Mouse (Mus musculus) midbrain, embryonic 16.5 days (tissue): Measurements from ENCODE around the gene Supt4a. TPM values are rescaled to one million over a fixed set of nuclear protein-coding genes. Genes with fewer than 3 reads are reported as not detected.

ENCODE experiments used
- ATAC-seq: fragments of 200-750 bp; cut with Nextera tagmentation; 2 replicates; pipeline ENCODE4 v1.8.0; 2017; ENCODE audit warnings: moderate TSS enrichment
- H3K27ac ChIP-seq: fragments of 300-500 bp; sonication (generic); 2 replicates; pipeline ENCODE4 v1.5.1; 2014; ENCODE audit warnings: mild to moderate bottlenecking, low read length, mixed read lengths
- H3K27me3 ChIP-seq: fragments of 300-500 bp; sonication (generic); 2 replicates; pipeline ENCODE4 v1.6.1; 2014; ENCODE audit warnings: low read depth, low read length, mixed read lengths; ENCODE audit not compliant: control insufficient read depth, insufficient read depth
- H3K36me3 ChIP-seq: fragments of 300-500 bp; sonication (generic); 2 replicates; pipeline ENCODE4 v1.6.1; 2014; ENCODE audit warnings: mild to moderate bottlenecking, low read length, moderate library complexity, mixed read lengths; ENCODE audit not compliant: control insufficient read depth, insufficient read depth
- H3K4me1 ChIP-seq: fragments of 300-500 bp; sonication (generic); 2 replicates; pipeline ENCODE4 v1.6.1; 2014; ENCODE audit warnings: mild to moderate bottlenecking, low read length, mixed read lengths; ENCODE audit not compliant: control insufficient read depth, insufficient read depth
- H3K4me2 ChIP-seq: fragments of 300-500 bp; sonication (generic); 2 replicates; pipeline ENCODE4 v1.6.1; 2014; ENCODE audit warnings: mild to moderate bottlenecking, low read length, mixed read lengths
- H3K4me3 ChIP-seq: fragments of 300-500 bp; sonication (generic); 2 replicates; pipeline ENCODE4 v1.5.1; 2014; ENCODE audit warnings: low read depth, mild to moderate bottlenecking, low read length, moderate library complexity, mixed read lengths
- H3K9ac ChIP-seq: fragments of 300-500 bp; sonication (generic); 2 replicates; pipeline ENCODE4 v1.6.1; 2014; ENCODE audit warnings: low read depth, low read length, mixed read lengths
- H3K9me3 ChIP-seq: fragments of 300-500 bp; sonication (generic); replicated peaks from 2 replicates; pipeline ENCODE4 v1.6.1; 2014; ENCODE audit warnings: mild to moderate bottlenecking, low read length, mixed read lengths; ENCODE audit not compliant: control insufficient read depth, poor library complexity, severe bottlenecking
- WGBS: fragments of 180-500 bp; shearing (Covaris S2); extraction: QIAGEN DNeasy Blood & Tissue Kit; methylation state at CpG from one replicate; pipeline ENCODE4 v1.1.7; 2014; 5-methylcytosine and 5-hydroxymethylcytosine counted together
- polyA plus RNA-seq: library from polyadenylated mRNA; unstranded; fragments of >200 nt; fragmentation: Nextera tagmentation; extraction: Ambion mirVana; gene quantifications from 2 replicates; pipeline ENCODE4 v1.2.1, GENCODE M21; 2015

Gene Supt4a
- polyA plus RNA-seq, 1 experiment from 2014 or later = 127 TPM

DNA sequence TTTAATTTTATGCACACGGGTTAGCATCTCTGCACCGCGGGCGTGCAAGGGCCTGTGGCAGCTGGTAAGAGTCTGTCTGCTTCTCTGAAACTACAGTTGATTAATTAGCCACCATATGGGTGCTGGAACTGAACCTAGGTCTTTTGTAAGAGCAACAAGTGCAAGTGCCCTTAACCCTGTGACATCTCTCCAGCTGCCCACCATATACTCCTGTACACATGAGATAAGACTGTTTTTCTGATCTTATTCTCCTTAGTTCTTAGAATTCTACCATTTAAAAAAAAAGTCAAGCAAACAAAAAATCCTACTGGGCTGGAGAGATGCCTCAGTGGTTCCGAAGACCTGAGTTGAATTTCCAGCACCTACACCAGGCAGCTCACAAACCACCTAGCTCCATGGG, 33.7 kb upstream of the Supt4a start:
- no peak for ATAC-seq
- no peak overlapping the region for H3K4me2 ChIP-seq
- WGBS = 89% methylated on average over 5 of the region's 5 CpGs

GRCm38 (mm10) chr11:87704289-87704688, 33.1 kb upstream of the Supt4a start:
- WGBS = 86% methylated on average over 9 of the region's 9 CpGs
- Histone ChIP-seq H3K36me3 (no peaks in the 10 kb centered on the region), H3K4me2 (no peak overlapping the region), H3K27ac (no peak overlapping the region), H3K27me3 (no peaks in the 10 kb centered on the region), H3K9ac (no peak overlapping the region), H3K4me3 (no peak overlapping the region), H3K9me3 (no peaks in the 10 kb centered on the region), H3K4me1 (no peaks in the 10 kb centered on the region)
- ATAC-seq = no peak

More for the DNA sequence above, 33.7 kb upstream of the Supt4a start:
- no peaks in the 10 kb centered on the region for H3K36me3 ChIP-seq
- no peak overlapping the region for H3K4me3 ChIP-seq
- H3K9ac ChIP-seq = no peak overlapping the region
- H3K9me3 ChIP-seq = no peaks in the 10 kb centered on the region
- H3K27me3 ChIP-seq = no peaks in the 10 kb centered on the region
- H3K27ac ChIP-seq = no peak overlapping the region
- no peaks in the 10 kb centered on the region for H3K4me1 ChIP-seq

DNA sequence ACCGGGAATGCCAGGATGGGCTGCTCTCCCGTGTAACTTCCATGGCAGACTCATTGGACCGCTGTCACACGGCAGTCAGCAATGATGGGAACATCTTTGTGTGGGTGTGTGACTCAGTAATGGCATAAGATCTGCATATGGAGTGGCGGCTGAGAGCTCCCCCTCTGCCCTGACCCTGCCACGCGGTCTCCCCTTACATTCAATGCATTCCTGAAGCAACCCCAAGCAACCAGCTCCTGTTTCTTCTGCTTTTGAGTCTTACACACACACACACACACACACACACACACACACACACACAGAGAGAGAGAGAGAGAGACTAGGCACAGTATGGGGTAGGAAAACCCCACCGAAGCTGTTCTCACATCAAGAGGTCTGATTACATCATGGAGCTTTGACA, 29.8 kb upstream of the Supt4a start:
- H3K4me3 ChIP-seq = no peak overlapping the region
- WGBS = 27% methylated on average over 8 of the region's 8 CpGs
- no peak for ATAC-seq

GRCm38 (mm10) chr11:87708979-87709378, 28.4 kb upstream of the Supt4a start:
- H3K4me2 ChIP-seq = no peak overlapping the region
- ATAC-seq = no peak
- H3K36me3 ChIP-seq = no peaks in the 10 kb centered on the region
- no peaks in the 10 kb centered on the region for H3K9me3 ChIP-seq
- no peak overlapping the region for H3K27ac ChIP-seq
- H3K4me1 ChIP-seq = peaks cover 10% of the 10 kb centered on the region
- WGBS = 82% methylated on average over 5 of the region's 5 CpGs
- no peak overlapping the region for H3K9ac ChIP-seq
- H3K4me3 ChIP-seq = no peak overlapping the region
- no peaks in the 10 kb centered on the region for H3K27me3 ChIP-seq

More for the DNA sequence above, 29.8 kb upstream of the Supt4a start:
- no peaks in the 10 kb centered on the region for H3K36me3 ChIP-seq
- peaks cover 10% of the 10 kb centered on the region for H3K4me1 ChIP-seq
- no peaks in the 10 kb centered on the region for H3K9me3 ChIP-seq
- no peak overlapping the region for H3K27ac ChIP-seq
- no peak overlapping the region for H3K9ac ChIP-seq
- H3K4me2 ChIP-seq = no peak overlapping the region
- no peaks in the 10 kb centered on the region for H3K27me3 ChIP-seq

- Histone ChIP-seq H3K4me3 (peak overlapping the region; percentile 29), H3K27ac (no peak overlapping the region), H3K9me3 (no peaks in the 10 kb centered on the region), H3K27me3 (no peaks in the 10 kb centered on the region), H3K4me1 (peaks cover 10% of the 10 kb centered on the region), H3K36me3 (no peaks in the 10 kb centered on the region), H3K9ac (peak overlapping the region; percentile 22; the same call in 1 of the 2 replicates), H3K4me2 (peak overlapping the region; percentile 47)
- 11% methylated on average over 21 of the region's 21 CpGs for WGBS
- no peak for ATAC-seq
These were observed 27.7 kb upstream of the Supt4a start for GRCm38 (mm10) chr11:87709513-87710261.

- H3K27me3 ChIP-seq = no peaks in the 10 kb centered on the region
- peak overlapping the region; percentile 29; the same call in 1 of the 2 replicates for H3K4me3 ChIP-seq
- H3K9me3 ChIP-seq = no peaks in the 10 kb centered on the region
- H3K9ac ChIP-seq = peak overlapping the region; percentile 22; the same call in 1 of the 2 replicates
- no peak for ATAC-seq
- peak overlapping the region; percentile 47 for H3K4me2 ChIP-seq
- H3K36me3 ChIP-seq = no peaks in the 10 kb centered on the region
- peaks cover 10% of the 10 kb centered on the region for H3K4me1 ChIP-seq
- no peak overlapping the region for H3K27ac ChIP-seq
- 62% methylated on average over 7 of the region's 7 CpGs for WGBS
These were observed 27.1 kb upstream of the Supt4a start for GRCm38 (mm10) chr11:87710262-87710615.

- no peaks in the 10 kb centered on the region for H3K36me3 ChIP-seq
- ATAC-seq = no peak
- H3K27me3 ChIP-seq = no peaks in the 10 kb centered on the region
- H3K27ac ChIP-seq = no peak overlapping the region
- WGBS = 79% methylated on average over 4 of the region's 4 CpGs
- H3K9ac ChIP-seq = no peak overlapping the region
- H3K4me1 ChIP-seq = peaks cover 10% of the 10 kb centered on the region
- no peaks in the 10 kb centered on the region for H3K9me3 ChIP-seq
- no peak overlapping the region for H3K4me3 ChIP-seq
- no peak overlapping the region for H3K4me2 ChIP-seq
These were observed 25.2 kb upstream of the Supt4a start for GRCm38 (mm10) chr11:87712188-87712587.

- Histone ChIP-seq H3K36me3 (no peaks in the 10 kb centered on the region), H3K4me1 (no peaks in the 10 kb centered on the region), H3K27me3 (no peaks in the 10 kb centered on the region), H3K4me2 (no peak overlapping the region), H3K9me3 (no peaks in the 10 kb centered on the region), H3K27ac (no peak overlapping the region), H3K9ac (no peak overlapping the region), H3K4me3 (no peak overlapping the region)
- no peak for ATAC-seq
- 87% methylated on average over 4 of the region's 4 CpGs for WGBS
These were observed 21.4 kb upstream of the Supt4a start for GRCm38 (mm10) chr11:87715999-87716398.

DNA sequence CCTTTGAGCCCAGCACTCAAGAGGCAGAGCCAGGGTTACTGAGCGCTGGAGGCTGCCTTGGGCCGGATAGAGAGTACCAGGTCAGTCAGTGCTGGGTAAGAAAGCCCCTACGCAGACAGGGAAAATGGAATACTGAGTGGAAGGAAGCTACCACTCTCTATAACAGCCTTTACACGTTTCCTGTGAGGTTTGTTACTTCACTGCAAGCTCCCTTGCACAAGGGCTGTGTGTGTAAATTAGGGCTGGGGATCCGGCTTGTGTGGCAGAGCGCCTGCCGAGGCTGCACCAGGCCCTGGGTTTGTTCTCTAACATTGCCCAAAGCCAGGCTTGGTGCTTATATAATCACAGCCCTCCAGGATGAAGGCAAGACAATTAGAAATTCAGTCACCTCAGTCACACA, 17.8 kb upstream of the Supt4a start:
- H3K4me1 ChIP-seq = no peaks in the 10 kb centered on the region
- H3K4me2 ChIP-seq = no peak overlapping the region
- 56% methylated on average over 7 of the region's 7 CpGs for WGBS
- H3K27ac ChIP-seq = no peak overlapping the region
- H3K9ac ChIP-seq = peak overlapping the region; percentile 46; the same call in 1 of the 2 replicates
- no peak overlapping the region for H3K4me3 ChIP-seq
- H3K27me3 ChIP-seq = no peaks in the 10 kb centered on the region
- ATAC-seq = no peak
- H3K9me3 ChIP-seq = no peaks in the 10 kb centered on the region
- no peaks in the 10 kb centered on the region for H3K36me3 ChIP-seq
